Mouse (Mus musculus) bone marrow, adult 2 months (tissue): ENCODE measurements at regions not wholly inside any gene's neighbourhood (a gene's known extent, or its start where the extent isn't known, plus 50 kb on each side); places are given as distances from the start of the nearest gene placed in this dataset.

Source experiments
- H3K27ac ChIP-seq: fragments of 200-500 bp; 2 replicates; pipeline ENCODE4 v1.5.1; 2012; ENCODE audit warnings: low read depth, mild to moderate bottlenecking, control low read depth, inconsistent platforms, low read length; ENCODE audit not compliant: control insufficient read depth, poor library complexity, insufficient read depth
- H3K4me1 ChIP-seq: fragments of 200-500 bp; 2 replicates; pipeline ENCODE4 v1.6.1; 2011; ENCODE audit warnings: low read length; ENCODE audit not compliant: control insufficient read depth, insufficient read depth
- H3K4me3 ChIP-seq: fragments of 200-500 bp; replicated peaks from 2 replicates; pipeline ENCODE3; 2011; ENCODE audit warnings: mild to moderate bottlenecking, low read depth, low read length, control low read depth; ENCODE audit not compliant: control insufficient read depth
- CTCF ChIP-seq: fragments of 200-500 bp; IDR thresholded peaks from 2 replicates; pipeline ENCODE4 v1.5.1; 2011; ENCODE audit warnings: low read length, control low read depth; ENCODE audit not compliant: control insufficient read depth, insufficient read depth
- POLR2A ChIP-seq: fragments of 200-500 bp; IDR thresholded peaks from 2 replicates; pipeline ENCODE4 v1.6.1; 2011; ENCODE audit warnings: low read depth, mild to moderate bottlenecking, control low read depth, low read length, borderline replicate concordance; ENCODE audit not compliant: control insufficient read depth
- WGBS: fragments of 180-500 bp; shearing (Covaris S2); methylation state at CpG from one replicate; pipeline ENCODE4 v1.1.7; 2018; 5-methylcytosine and 5-hydroxymethylcytosine counted together

- 36% methylated on average over 8 of the region's 8 CpGs for WGBS
- TF ChIP-seq CTCF = no peak
- TF ChIP-seq POLR2A = no peak
- Histone ChIP-seq H3K27ac (no peak overlapping the region), H3K4me3 (no peak overlapping the region), H3K4me1 (no peaks in the 10 kb centered on the region)
These were observed 110.7 kb downstream of the Tmem17 start for GRCm38 (mm10) chr11:22622496-22622997.

GRCm38 (mm10) chr11:22626407-22626806 lies 114.5 kb downstream of the Tmem17 start:
- no peaks in the 10 kb centered on the region for H3K4me1 ChIP-seq
- H3K27ac ChIP-seq = no peak overlapping the region
- 67% methylated on average over 1 of the region's 1 CpGs for WGBS
- no peak overlapping the region for H3K4me3 ChIP-seq
- TF ChIP-seq POLR2A (no peak), CTCF (no peak)

- H3K4me1 ChIP-seq = no peaks in the 10 kb centered on the region; the same call in 1 of the 2 replicates
- TF ChIP-seq POLR2A (no peak), CTCF (no peak)
- WGBS = 83% methylated on average over 5 of the region's 5 CpGs
- H3K4me3 ChIP-seq = no peak overlapping the region
- no peak overlapping the region for H3K27ac ChIP-seq
These were observed 116.6 kb downstream of the Tmem17 start for GRCm38 (mm10) chr11:22628497-22628896.

- no peak overlapping the region for H3K4me3 ChIP-seq
- WGBS = 77% methylated on average over 5 of the region's 5 CpGs
- H3K27ac ChIP-seq = no peak overlapping the region
- TF ChIP-seq CTCF (no peak), POLR2A (no peak)
- no peaks in the 10 kb centered on the region; the same call in 1 of the 2 replicates for H3K4me1 ChIP-seq
These were observed 117.1 kb downstream of the Tmem17 start for GRCm38 (mm10) chr11:22628979-22629378.

GRCm38 (mm10) chr11:22629581-22629980 lies 117.7 kb downstream of the Tmem17 start:
- Histone ChIP-seq H3K27ac (no peak overlapping the region), H3K4me1 (no peaks in the 10 kb centered on the region; the same call in 1 of the 2 replicates)
- TF ChIP-seq CTCF (no peak), POLR2A (no peak)

GRCm38 (mm10) chr11:22629991-22630390 lies 118.1 kb downstream of the Tmem17 start:
- WGBS = 51% methylated on average over 4 of the region's 4 CpGs
- H3K4me1 ChIP-seq = no peaks in the 10 kb centered on the region; the same call in 1 of the 2 replicates
- TF ChIP-seq CTCF = no peak
- TF ChIP-seq POLR2A = no peak
- H3K27ac ChIP-seq = no peak overlapping the region
- H3K4me3 ChIP-seq = no peak overlapping the region

More at GRCm38 (mm10) chr11:22629581-22629980, 117.7 kb downstream of the Tmem17 start:
- no peak overlapping the region for H3K4me3 ChIP-seq
- 67% methylated on average over 13 of the region's 13 CpGs for WGBS

- Histone ChIP-seq H3K4me3 (no peak overlapping the region), H3K27ac (no peak overlapping the region), H3K4me1 (no peaks in the 10 kb centered on the region; the same call in 1 of the 2 replicates)
- TF ChIP-seq CTCF (no peak), POLR2A (no peak)
- 69% methylated on average over 5 of the region's 5 CpGs for WGBS
These were observed 119.1 kb downstream of the Tmem17 start for GRCm38 (mm10) chr11:22630982-22631381.

- no peak overlapping the region for H3K27ac ChIP-seq
- 7% methylated on average over 6 of the region's 6 CpGs for WGBS
These were observed 119.9 kb downstream of the Tmem17 start for GRCm38 (mm10) chr11:22631606-22632313.

GRCm38 (mm10) chr11:22632314-22632700 lies 120.4 kb downstream of the Tmem17 start:
- H3K27ac ChIP-seq = no peak overlapping the region
- H3K4me1 ChIP-seq = no peaks in the 10 kb centered on the region; the same call in 1 of the 2 replicates
- no peak overlapping the region for H3K4me3 ChIP-seq
- TF ChIP-seq CTCF (no peak), POLR2A (no peak)

More at GRCm38 (mm10) chr11:22631606-22632313, 119.9 kb downstream of the Tmem17 start:
- Histone ChIP-seq H3K4me3 (no peak overlapping the region), H3K4me1 (no peaks in the 10 kb centered on the region; the same call in 1 of the 2 replicates)
- TF ChIP-seq CTCF (no peak), POLR2A (no peak)
